In the genomic region with DNA sequence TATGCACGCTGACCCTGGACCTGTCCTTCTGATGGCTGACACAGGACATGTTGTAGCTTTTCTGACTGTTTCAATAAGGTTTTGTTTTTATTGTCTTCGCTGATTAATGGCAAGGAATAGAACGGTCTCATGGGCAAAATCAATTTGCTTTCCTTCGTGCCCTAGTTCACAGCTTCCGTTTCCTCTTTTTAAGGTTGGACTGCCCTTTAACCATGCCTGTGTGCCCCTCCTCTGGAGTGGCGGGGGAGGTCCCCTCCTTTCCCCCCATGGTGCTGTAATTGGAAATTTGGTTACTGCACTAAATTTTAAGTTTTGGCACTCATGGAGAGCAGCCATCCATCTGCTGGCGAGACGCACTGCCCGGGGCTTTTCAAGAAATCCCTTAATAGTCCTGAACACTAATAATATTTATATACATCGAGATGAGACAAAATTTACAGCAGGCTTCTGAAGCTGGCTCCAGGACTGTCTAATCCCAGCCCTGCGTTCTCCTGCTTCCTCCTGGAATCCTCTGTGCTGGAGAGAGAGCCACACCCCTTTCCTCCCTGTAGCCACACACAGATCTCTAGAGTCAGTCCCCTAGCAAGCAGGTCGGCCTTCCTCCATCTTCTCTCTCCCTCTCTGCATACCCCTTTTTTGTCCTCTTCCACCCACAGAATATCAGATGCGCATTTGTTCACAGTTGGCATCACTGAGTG, we compare ENCODE assay signal across 12 mouse cellular contexts.
DNase-seq lines count a peak whose midpoint lies in the region; ATAC-seq and TF ChIP-seq lines count a peak whose summit lies in the region.
"Had no signal": no experiment of that assay in that cellular context is flagged by ENCODE, and none has a peak within 500 bp of the region (broad histone marks: within the 10 kb centered on the region; RNA-seq: fewer than 3 reads in every experiment).

No protein-coding gene starts in this region.

- no peak for DNase-seq in forebrain, postnatal 0 days
- no peak for DNase-seq in limb, embryonic 10.5 days (ENCODE audit: low spot score)
- no peak for DNase-seq in testis, postnatal 10 days (ENCODE audit: low spot score)
- no peak for DNase-seq in gastrocnemius, adult 2 months
- DNase-seq: cerebellum, postnatal 14 days; liver; thymus, postnatal 25 days had no signal

- H3K9ac ChIP-seq in forebrain, postnatal 0 days = peak overlapping the region; percentile 22; the same call in 1 of the 2 replicates
- no peak overlapping the region for H3K9ac ChIP-seq in forebrain, embryonic 15.5 days (replicated peaks)
- H3K9ac ChIP-seq in limb, embryonic 12.5 days (replicated peaks) = 0 out of 2 replicates have a peak overlapping the region, but pooled peaks have one; percentile 18

- WGBS in forebrain, postnatal 0 days = 40% methylated on average over 13 of the region's 13 CpGs
- 43% methylated on average over 13 of the region's 13 CpGs for WGBS in forebrain, embryonic 15.5 days
- WGBS in limb, embryonic 12.5 days = 27% methylated on average over 13 of the region's 13 CpGs
- WGBS in limb, embryonic 10.5 days = 52% methylated on average over 13 of the region's 13 CpGs
- 26% methylated on average over 13 of the region's 13 CpGs for WGBS in bone marrow, adult 2 months

- no peak overlapping the region for H3K4me2 ChIP-seq in forebrain, postnatal 0 days (ENCODE audit: low read depth)
- H3K4me2 ChIP-seq in forebrain, embryonic 15.5 days (replicated peaks) = no peak overlapping the region
- H3K4me2 ChIP-seq in limb, embryonic 12.5 days = no peak overlapping the region

- H3K27ac ChIP-seq in forebrain, postnatal 0 days (ENCODE audit: low read depth, low read length) = no peak overlapping the region
- H3K27ac ChIP-seq in forebrain, embryonic 15.5 days (replicated peaks) = no peak overlapping the region
- 0 out of 2 replicates have a peak overlapping the region, but pooled peaks have one; percentile 41 for H3K27ac ChIP-seq in limb, embryonic 12.5 days
- no peak overlapping the region for H3K27ac ChIP-seq in limb, embryonic 10.5 days
- no peak overlapping the region for H3K27ac ChIP-seq in bone marrow, adult 2 months (ENCODE audit: control insufficient read depth, insufficient read depth, low read depth, low read length, poor library complexity)
- H3K27ac ChIP-seq in gastrocnemius, adult 2 months = no peak overlapping the region

- H3K9me3 ChIP-seq in forebrain, postnatal 0 days (ENCODE audit: low read length) = no peaks in the 10 kb centered on the region
- no peaks in the 10 kb centered on the region for H3K9me3 ChIP-seq in forebrain, embryonic 15.5 days
- no peaks in the 10 kb centered on the region for H3K9me3 ChIP-seq in limb, embryonic 12.5 days
- H3K9me3 ChIP-seq in limb, embryonic 10.5 days (replicated peaks) = no peaks in the 10 kb centered on the region

- peaks cover 6% of the 10 kb centered on the region; the same call in 1 of the 2 replicates for H3K4me1 ChIP-seq in forebrain, postnatal 0 days (ENCODE audit: insufficient read depth)
- H3K4me1 ChIP-seq in forebrain, embryonic 15.5 days = peaks cover 17% of the 10 kb centered on the region
- peaks cover 45% of the 10 kb centered on the region for H3K4me1 ChIP-seq in limb, embryonic 12.5 days (replicated peaks)
- peaks cover 46% of the 10 kb centered on the region for H3K4me1 ChIP-seq in limb, embryonic 10.5 days
- peaks cover 3% of the 10 kb centered on the region; the same call in 1 of the 2 replicates for H3K4me1 ChIP-seq in bone marrow, adult 2 months (ENCODE audit: control insufficient read depth, insufficient read depth, low read length)

- H3K27me3 ChIP-seq in forebrain, postnatal 0 days (ENCODE audit: insufficient read depth, low read length) = no peaks in the 10 kb centered on the region
- H3K27me3 ChIP-seq in forebrain, embryonic 15.5 days = no peaks in the 10 kb centered on the region
- no peaks in the 10 kb centered on the region for H3K27me3 ChIP-seq in limb, embryonic 12.5 days
- H3K27me3 ChIP-seq in limb, embryonic 10.5 days (ENCODE audit: low read depth, poor library complexity, severe bottlenecking) = no peaks in the 10 kb centered on the region
- H3K27me3 ChIP-seq: Patski had no signal

- H3K4me3 ChIP-seq in forebrain, postnatal 0 days (ENCODE audit: low read depth, low read length) = no peak overlapping the region
- no peak overlapping the region for H3K4me3 ChIP-seq in forebrain, embryonic 15.5 days
- no peak overlapping the region for H3K4me3 ChIP-seq in limb, embryonic 12.5 days (replicated peaks)
- no peak overlapping the region for H3K4me3 ChIP-seq in limb, embryonic 10.5 days
- H3K4me3 ChIP-seq in bone marrow, adult 2 months (replicated peaks; ENCODE audit: control insufficient read depth, low read depth, low read length) = peak overlapping the region; percentile 21
- no peak overlapping the region for H3K4me3 ChIP-seq in gastrocnemius, adult 2 months

- no peak for ATAC-seq in forebrain, postnatal 0 days
- no peak for ATAC-seq in forebrain, embryonic 15.5 days (replicated peaks)
- ATAC-seq in limb, embryonic 12.5 days (ENCODE audit: insufficient number of reproducible peaks, insufficient read depth, low FRiP score, low TSS enrichment, low read depth) = no peak
- peak; percentile 58 for ATAC-seq in megakaryocyte progenitor cell, adult 5-6 weeks (replicated peaks; ENCODE audit: poor library complexity)
- ATAC-seq: Patski had no signal

- no peaks in the 10 kb centered on the region; the same call in 1 of the 2 replicates for H3K36me3 ChIP-seq in forebrain, postnatal 0 days (ENCODE audit: insufficient read depth)
- H3K36me3 ChIP-seq in forebrain, embryonic 15.5 days = no peaks in the 10 kb centered on the region
- H3K36me3 ChIP-seq in limb, embryonic 12.5 days = peaks cover 7% of the 10 kb centered on the region
- H3K36me3 ChIP-seq in limb, embryonic 10.5 days = peaks cover 12% of the 10 kb centered on the region

- intact Hi-C loops in gastrocnemius, adult 2 months (cut with DNase I) = no loop called here

- TF ChIP-seq CTCF in forebrain, postnatal 0 days (IDR thresholded peaks at IDR 0.05; ENCODE audit: low read depth) = no peak
- TF ChIP-seq CTCF in bone marrow, adult 2 months (IDR thresholded peaks at IDR 0.05; ENCODE audit: control insufficient read depth, insufficient read depth, low read length) = no peak
- no peak for TF ChIP-seq CTCF in gastrocnemius, adult 2 months (IDR thresholded peaks at IDR 0.05)

- no peak for TF ChIP-seq POLR2A in bone marrow, adult 2 months (IDR thresholded peaks at IDR 0.05; ENCODE audit: borderline replicate concordance, control insufficient read depth, low read depth, low read length)
